Mouse (Mus musculus): ENCODE measurements around the gene Sec24d.

Sec24d gene

DNA sequence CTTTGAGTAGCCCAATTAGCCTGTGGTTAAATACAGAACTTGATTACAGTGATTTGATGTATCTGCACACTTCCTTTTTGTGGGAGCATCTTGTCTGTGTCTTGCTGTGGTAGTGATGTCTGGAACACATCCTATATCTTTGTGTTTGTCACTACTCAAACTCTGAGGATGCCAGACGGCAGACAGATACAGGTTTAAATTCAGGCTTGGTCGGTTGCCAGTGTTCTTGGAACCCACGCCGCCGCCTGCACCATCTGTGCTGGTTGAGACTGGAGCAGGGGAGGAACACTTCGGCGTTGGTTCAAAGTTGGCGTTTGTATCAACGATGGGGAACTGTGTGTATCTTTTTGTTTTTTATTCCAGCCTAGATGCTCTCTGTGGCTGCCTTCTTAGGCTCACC, 31.0 kb downstream of the Sec24d start:
- no peak for DNase-seq (ENCODE audit: low read depth)

DNA sequence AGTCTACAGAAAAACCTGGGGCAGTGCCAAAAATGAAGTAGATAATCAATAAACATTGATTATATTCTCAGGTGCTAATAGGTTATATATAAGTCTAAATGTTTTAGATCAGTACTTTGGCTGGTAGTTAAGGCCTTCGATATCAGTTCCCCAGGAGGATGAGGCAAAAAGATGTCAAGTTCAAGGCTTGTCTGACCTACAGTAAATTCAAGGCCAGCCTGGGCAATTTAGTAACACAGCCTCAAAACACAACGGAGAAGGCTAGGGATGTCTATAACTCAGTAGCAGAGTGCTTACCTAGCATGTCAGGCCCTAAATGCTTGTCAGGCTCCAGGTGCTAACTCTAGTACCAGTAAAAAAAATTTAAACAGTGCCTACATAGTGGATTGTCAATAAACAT, 34.3 kb downstream of the Sec24d start:
- no peak for DNase-seq (ENCODE audit: low read depth)

DNA sequence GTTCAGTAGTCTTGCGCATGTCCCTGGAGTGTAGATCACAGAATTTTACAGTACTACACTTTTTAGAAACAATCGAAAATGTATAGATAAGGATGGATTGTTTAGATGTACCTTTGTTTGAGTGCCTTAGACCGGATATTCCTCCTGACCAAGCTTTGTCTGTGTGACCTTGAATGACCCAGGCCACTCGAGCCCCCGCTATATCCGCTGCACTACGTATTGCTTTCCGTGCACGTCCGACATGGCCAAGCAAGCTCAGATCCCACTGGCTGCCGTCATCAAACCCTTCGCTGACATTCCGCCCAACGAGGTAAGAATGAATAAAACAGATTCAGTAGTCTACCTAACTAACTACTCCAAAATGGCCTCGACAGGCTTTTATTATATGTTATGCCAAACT, 38.4 kb downstream of the Sec24d start:
- DNase-seq (ENCODE audit: low read depth): no peak

DNA sequence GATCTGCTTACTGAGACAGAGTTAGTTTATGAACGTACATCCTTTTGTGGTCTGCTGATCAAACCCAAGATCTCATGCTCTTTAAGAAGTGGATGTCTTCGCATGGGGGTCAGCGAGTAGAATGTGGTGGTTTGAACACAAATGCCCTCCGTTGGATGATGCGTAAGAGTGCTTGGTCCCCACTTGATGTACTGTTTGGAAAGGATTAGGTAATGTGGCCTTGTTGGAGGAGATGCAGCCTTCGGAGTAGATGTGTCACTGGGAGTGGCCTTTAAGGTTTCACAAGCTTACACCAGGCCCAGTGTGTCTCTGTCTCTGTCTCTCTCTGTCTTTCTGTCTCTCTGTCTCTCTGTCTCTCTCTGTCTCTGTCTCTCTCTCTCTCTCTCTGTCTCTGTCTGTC, 40.2 kb downstream of the Sec24d start:
- DNase-seq (ENCODE audit: low read depth): no peak

DNA sequence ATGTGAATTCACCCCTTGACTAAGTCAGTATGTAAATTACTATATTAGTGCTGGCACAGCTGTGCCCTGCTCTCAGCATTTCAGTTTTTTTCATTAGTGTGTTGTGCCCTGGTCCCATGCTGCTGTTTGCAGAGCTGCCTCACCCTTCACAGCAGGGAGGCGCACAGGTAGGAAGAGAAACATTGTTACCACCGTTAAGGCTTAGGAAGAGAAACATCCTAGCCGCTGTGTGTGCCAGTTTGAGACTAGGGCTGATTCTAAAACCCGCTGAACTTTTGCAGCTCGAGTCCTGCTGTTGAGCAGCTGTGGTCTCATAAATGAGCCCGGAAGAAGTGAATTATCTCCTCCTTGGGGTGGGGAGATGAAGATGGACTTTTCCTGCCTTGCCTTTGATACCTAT, 41.9 kb downstream of the Sec24d start:
- no peak for DNase-seq (ENCODE audit: low read depth)

DNA sequence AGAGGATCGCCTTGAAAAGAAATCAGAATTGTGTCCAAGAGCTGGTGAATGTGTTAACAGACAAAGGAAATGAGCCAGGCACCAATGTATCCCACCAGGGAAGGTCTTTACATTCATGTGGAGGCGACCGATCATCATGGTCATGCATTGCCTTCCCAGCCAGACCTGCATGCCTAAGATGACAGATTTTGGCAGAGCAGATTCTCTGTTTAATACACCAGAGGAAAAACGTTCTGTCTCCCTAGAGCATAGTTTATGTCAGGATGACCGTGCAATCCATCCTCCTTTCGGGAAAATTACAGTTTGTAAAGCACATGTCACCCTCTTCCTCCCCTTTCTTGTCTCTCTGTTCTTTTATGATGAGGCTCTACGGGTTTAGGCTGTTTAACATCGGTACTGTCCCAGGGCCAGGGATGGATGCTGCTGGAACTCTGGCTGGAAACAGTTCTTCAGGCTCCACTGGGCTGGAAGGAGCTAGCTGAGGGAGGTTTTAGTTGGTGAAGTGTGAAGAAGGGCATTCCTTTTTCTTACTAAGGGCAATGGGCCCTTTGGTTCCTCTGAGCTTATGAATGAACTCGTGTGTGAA, 45.3 kb downstream of the Sec24d start:
- no peak for DNase-seq (ENCODE audit: low read depth)

DNA sequence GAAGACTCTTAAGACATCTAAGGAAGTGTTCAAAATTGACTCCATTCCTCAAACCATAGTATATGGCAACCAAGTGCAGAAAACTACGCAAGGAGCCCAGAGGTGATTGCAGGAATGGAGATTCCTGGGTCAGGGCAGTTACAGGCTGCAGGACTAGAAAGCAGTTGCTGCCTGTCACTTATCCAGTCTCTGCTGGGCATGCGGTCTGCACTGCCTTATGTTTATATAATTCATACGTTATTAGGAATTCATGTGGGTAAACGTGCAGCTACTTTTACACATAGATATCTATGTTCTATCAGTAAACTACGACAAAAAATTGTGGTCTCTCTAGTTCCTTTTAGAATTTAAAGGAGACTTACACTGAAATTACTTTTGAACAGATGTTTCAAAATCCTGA, 46.2 kb downstream of the Sec24d start:
- no peak for DNase-seq (ENCODE audit: low read depth)

DNA sequence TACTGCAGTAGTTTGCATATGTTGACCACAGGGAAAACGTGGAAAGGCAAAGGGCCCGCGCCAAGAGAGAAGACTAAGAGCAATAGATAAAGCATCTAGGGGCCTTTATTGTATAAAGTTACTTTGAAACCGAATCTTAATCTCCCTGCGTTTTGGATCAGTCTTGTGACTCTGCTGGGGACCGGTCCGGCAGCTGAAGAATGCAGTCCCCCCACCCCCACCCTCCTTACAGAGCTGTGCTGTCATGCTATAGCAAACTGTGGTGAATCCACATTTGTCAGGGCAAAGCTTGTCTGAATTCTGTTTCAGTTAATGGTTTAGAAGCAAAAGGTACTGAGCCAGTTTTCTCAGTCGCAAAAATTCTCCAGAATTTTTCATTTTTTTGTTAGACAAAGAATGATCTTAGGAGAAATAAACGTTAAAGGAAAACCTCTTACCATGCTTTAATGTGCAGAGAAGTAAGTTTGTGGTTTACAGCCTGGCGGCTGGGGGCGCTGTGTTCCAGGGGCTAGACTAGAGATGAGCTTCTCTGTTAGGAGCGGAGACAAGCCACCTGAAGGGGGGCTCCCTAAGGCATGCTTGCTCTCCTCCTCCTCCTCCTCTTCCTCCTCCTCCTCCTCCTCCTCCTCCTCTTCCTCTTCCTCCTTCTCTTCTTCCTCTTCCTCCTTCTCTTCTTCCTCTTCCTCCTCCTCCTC, 46.8 kb downstream of the Sec24d start:
- DNase-seq (ENCODE audit: low read depth): no peak

DNA sequence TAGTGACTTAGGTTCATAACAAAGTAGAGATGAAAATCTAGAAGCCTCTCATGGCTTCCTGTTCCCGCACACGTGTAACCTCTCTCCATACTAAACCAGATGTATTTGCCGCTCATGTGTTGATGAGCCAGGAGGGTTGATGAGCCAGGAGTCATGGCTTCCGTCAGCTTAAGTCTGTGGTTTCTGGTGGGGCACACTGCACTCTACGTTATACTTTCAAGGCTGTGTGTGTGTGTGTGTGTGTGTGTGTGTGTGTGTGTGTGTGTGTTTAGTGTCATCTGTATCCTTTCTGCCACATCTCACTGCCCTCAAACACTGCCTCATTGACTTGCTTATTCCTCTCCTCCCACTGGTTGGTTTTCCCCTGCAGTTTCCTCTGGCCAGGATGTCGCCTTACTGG, 48.8 kb downstream of the Sec24d start:
- no peak for DNase-seq (ENCODE audit: low read depth)

DNA sequence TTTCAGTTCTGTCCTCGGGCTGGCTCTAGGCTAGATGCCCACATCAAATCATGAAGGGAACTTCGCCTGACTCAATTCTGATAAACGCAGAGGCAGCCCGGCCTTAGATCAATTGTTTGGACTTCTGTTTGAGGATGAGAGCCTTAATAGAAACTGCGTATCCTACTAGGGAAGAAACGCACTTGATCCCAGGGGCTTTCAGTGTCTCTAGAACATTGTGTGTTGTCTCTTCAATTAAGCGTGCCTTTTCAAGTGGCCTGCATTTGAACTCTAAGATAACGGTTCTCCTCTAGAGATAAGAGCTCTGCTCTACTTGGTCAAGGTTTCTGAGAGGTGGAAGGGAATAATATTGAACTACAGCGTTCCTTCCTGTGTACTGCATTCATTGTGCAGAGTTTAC, 49.8 kb downstream of the Sec24d start:
- DNase-seq (ENCODE audit: low read depth): no peak

DNA sequence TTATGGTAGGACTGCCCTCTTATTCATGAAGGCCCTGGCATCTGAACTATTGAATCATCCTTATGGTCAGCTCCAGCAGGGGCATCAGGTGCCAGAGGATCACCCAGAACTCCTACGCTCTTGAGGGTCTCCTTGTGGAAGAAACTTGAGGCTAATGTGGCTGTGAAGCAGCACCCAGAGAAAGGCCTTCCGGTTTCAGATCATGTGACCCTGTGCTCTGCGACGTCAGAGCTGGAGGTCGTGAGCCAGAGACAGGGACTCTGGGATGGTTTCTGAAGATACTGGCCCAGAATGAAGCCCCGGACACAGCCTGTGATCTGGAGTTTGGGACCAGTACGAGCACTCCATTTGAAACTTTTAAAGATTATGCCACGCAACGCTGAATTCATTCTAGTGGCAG, 53.1 kb downstream of the Sec24d start:
- no peak for DNase-seq (ENCODE audit: low read depth)

DNA sequence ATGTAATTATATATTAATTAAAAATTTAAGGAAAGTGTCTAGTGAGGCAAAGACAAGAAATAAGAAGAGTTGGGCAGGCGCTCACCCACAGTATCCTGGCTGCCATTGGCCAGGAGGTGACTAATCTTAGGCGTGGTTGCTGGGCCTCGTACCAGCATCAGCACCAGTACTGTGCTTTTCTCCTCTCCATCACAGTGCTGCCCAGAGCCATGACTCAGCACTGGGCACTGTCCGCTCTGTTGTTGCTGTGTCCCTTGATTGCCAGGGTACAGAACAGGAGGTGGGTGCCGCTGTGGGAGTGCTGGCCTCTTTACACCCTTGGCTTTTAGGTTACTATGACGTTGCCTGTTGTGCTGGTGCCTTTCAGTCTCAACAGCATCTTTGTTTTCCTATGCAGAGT, 54.4 kb downstream of the Sec24d start:
- peak; percentile 77 for DNase-seq (ENCODE audit: low read depth)

DNA sequence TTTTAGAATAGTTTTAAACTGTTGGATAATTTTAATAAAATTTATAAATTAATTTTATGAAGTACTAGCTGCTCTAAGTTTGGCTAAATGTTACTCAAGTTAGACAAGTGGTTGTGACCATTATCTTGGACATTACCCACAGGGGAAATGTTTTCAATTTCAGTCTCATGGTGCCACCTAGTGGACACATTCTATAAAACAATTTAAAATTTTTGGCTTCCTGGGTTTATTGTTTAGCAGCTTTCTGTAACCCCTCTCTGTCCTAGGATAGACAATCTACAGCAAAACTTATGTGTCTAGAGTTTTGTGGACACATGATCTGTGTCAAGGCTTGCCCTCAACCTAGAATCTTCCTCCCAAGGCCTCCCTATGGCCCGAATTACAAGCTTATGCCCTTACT, 54.9 kb downstream of the Sec24d start:
- DNase-seq (ENCODE audit: low read depth): peak; percentile 84

DNA sequence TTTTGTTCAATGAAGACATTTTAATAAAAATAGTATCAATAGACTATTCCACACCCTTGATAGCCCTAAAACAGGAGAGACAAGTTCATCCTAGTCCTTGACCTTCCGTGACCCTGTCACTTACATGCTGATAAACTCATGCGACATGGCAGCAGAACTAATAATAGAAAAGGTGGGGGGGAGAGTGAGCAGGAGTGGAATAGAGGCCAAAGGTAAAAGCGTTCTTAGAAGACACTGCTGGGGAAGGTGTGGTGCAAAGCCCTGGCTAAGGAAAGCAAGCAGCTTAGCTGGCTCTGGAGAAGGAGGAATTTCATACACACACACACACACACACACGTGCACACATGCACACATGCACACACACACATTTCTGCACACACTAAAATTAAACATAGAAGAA, 57.1 kb downstream of the Sec24d start:
- DNase-seq (ENCODE audit: low read depth): no peak

DNA sequence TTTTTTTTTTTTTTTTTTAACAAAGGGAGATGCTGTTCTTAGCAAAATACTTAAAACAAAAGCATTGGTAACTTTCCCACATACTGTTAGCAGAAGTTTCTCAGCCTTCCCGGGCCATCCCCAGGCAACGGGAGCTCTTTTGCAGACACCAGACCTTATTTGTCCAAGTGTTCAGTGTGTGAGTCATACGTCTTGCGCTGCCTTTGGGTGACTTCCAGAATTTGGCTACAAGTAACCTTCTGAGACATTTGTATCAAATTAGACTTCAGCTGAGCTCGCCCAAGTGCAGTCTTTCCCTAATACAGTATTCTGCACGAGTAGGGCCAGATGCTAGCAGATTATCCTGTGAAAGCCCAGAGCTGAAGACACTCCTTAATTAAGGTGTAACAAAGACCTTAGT, 62.0 kb downstream of the Sec24d start:
- peak; percentile 97 for DNase-seq (ENCODE audit: low read depth)

DNA sequence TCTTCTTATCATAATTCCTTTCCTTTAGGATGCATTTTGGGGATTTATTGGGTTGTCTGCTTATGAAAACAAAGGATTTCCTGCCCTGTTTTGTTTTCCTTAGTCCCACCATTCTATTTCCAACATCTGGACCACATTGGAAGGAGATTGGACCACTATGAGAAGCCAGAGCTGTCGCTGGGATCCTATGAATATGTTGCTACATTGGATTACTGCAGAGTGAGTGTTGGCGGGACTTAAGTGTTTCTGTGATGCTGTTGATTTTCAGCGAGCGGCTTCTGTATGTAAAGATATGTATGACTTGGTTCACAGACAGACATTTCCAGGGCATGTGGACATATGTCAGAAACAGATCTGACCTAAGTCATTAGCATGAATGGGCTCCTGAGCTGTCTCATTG, 63.0 kb downstream of the Sec24d start:
- no peak for DNase-seq (ENCODE audit: low read depth)

DNA sequence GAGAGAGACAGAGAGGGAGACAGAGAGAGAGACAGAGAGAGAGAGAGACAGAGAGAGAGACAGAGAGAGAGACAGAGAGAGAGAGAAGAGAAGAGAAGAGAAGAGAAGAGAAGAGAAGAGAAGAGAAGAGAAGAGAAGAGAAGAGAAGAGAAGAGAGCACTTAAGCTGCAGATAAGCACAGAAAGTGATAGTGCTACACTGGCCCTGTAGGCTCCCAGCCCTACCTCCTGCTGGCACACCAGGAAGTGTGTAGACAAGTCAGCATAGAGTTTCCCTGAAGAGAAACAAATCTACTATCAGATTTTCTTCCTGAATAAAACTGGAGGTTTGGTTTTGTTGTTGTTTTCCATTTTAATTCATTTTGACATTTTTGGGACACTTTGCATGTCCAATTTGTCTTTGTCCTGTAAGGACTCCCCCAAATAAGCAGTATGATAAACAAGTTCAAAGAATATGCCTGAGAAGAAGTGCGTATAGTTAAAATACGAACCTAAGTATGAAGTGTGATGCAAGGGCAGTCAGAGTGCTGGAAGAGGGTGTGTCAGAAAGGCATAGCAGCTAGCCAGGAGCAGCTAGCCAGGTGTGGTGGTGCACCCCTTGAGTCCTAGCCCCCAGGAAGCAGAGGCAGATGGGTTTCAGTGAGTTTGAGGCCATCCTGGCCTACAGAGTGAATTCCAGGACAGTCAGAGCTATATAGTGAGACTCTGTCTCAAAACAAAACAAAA, 65.2 kb downstream of the Sec24d start:
- no peak for DNase-seq (ENCODE audit: low read depth)

DNA sequence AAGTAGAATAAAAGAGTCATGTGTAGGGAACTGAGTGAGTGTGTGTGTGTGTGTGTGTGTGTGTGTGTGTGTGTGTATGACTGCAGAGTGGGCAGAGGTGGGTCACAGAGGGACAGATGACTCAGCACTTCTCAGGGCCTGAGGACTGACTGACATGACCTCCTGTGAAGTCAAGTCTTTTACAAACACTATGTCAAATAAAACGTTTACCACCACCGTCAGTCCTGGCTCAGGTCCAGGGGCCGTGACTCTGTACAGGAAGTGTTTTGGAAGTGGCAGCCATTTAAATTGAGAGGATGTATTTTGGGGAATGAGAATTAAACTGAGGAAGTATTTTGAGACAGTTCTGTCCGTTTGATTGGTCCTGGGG, 65.8 kb downstream of the Sec24d start:
- peak; percentile 68 for DNase-seq (ENCODE audit: low read depth)

DNA sequence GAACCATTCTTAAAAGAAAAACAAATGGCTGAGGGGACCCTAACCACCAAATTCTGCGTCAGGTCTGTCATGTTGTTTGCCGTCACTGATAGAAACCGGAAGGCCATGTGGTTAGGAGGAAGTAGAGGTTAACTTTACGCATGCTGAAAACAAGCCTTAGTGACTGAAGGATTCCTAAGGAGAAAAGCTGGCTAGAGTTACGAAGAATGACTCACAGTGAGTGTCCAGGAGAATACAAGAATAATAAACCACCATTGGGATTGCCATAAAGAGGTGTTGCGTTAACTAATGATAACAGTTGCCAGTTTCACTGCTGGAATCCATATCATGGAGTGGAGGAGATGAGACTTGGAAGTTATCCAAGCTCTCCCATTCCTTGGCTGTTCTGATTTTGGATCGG, 67.7 kb downstream of the Sec24d start:
- DNase-seq (ENCODE audit: low read depth): peak; percentile 85

DNA sequence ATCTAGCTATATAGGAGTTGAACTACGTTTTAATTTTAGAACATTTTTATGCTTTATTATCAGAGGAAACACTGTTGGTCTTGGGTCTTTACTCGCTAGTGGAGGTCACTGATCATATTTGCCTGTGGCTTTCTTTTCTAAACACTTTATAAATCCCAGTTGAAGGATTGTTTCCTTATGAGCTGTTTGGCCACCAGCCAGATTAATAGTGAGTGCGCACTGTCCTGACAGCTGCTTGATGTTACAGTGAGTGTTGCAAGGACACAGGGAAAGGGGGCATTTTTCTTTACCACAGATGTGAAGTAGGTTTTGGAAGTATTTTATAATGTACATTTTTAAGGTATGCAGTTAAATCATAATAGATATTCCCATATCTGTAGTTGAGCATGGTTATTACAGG, 68.2 kb downstream of the Sec24d start:
- DNase-seq (ENCODE audit: low read depth): peak; percentile 94

DNA sequence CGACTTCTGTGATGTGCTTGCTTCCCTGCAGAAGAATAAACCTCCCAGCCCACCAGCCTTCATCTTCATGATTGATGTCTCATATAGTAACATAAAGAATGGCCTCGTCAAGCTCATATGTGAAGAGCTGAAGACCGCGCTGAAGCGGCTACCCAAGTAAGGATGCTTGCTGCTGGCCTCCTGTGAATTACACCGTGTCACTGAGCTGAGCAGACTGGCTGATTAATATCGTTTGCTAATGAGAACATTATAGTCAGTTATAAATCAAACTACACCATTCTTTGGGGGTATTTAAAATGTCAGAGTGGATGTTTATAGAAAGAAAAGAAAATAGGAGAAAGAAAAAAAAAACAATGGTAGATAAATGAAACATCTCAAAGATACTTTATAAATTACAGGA, 69.2 kb downstream of the Sec24d start:
- no peak for DNase-seq (ENCODE audit: low read depth)

DNA sequence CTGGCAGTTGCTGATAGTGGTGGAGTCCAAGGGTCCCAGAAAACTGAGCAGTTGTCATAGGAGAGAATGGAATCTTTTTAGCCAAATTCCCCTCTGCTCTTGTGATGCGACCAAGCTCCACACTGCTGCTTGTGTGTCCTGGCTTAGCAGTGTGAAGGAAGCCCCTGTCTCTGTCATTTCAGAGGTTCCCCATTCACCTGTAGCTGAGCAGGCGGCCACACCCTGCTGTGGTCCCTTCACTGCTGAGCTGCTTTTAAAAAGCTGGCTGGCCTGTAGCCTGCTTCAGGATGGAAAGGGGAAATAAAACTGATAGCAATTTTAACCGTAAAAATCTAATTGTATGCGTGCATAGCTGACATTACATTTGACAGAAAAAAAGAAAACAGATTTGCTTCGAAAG, 69.7 kb downstream of the Sec24d start:
- no peak for DNase-seq (ENCODE audit: low read depth)

DNA sequence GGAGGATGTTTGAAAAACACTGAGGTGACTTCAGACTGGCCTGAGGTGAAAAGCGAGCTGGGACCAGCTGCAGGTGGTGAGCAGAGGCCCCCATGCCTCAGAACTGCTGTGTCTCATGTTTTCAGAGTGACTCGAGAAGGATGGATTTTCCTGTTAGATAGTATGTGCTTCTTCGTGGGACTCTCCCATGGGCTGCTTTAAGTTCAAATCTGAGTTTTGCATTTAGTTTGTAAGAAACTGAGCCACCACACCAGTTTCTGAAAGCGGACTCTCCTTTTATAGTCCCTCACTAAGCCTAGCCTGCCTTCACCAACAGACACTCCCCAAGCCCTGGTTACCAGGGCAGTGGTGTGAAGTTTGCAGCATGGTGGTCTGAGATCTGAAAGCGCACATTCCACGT, 70.6 kb downstream of the Sec24d start:
- no peak for DNase-seq (ENCODE audit: low read depth)
